Comparison of ENCODE assay signal across 15 mouse cellular contexts in genomic region chr2:69445896-69446472, GRCm38 (mm10).
A peak's percentile ranks its signal among the peaks of the same experiment; 100 is the strongest.
DNase-seq lines count a peak whose midpoint lies in the region; ATAC-seq and TF ChIP-seq lines count a peak whose summit lies in the region.
"Had no signal": no experiment of that assay in that cellular context is flagged by ENCODE, and none has a peak within 500 bp of the region (broad histone marks: within the 10 kb centered on the region; RNA-seq: fewer than 3 reads in every experiment).

No protein-coding gene starts in this region.

- WGBS in hindbrain, postnatal 0 days, result 69% methylated on average over 4 of the region's 4 CpGs
- 71% methylated on average over 4 of the region's 4 CpGs for WGBS in hindbrain, embryonic 13.5 days
- WGBS in liver, adult 2 months, result 32% methylated on average over 4 of the region's 4 CpGs
- WGBS in intestine, embryonic 16.5 days, result 49% methylated on average over 4 of the region's 4 CpGs

- no peaks in the 10 kb centered on the region for H3K36me3 ChIP-seq in hindbrain, postnatal 0 days (ENCODE audit: insufficient read depth, low read length)
- H3K36me3 ChIP-seq in hindbrain, embryonic 13.5 days, result no peaks in the 10 kb centered on the region
- no peaks in the 10 kb centered on the region for H3K36me3 ChIP-seq in liver, adult 2 months (ENCODE audit: control insufficient read depth, insufficient read depth, low read length)
- H3K36me3 ChIP-seq in intestine, embryonic 16.5 days (ENCODE audit: control insufficient read depth, insufficient read depth, low read length), result no peaks in the 10 kb centered on the region
- H3K36me3 ChIP-seq: heart, embryonic 13.5 days; hindbrain, embryonic 15.5 days; liver, embryonic 15.5 days had no signal

- no peaks in the 10 kb centered on the region for H3K79me2 ChIP-seq in liver, adult 2 months (ENCODE audit: control insufficient read depth, insufficient read depth, low read length)

- TF ChIP-seq CTCF in hindbrain, postnatal 0 days (IDR thresholded peaks at IDR 0.05; ENCODE audit: low read depth), result no peak
- TF ChIP-seq CTCF in liver, adult 2 months (IDR thresholded peaks at IDR 0.05; ENCODE audit: low read depth, low read length), result no peak
- no peak for TF ChIP-seq CTCF in brain, embryonic 14.5 days (IDR thresholded peaks at IDR 0.05; ENCODE audit: borderline replicate concordance, extremely low read depth, insufficient read depth, insufficient read length)
- TF ChIP-seq CTCF in gastrocnemius, adult 2 months (IDR thresholded peaks at IDR 0.05), result no peak

- intact Hi-C loops in gastrocnemius, adult 2 months (cut with DNase I), result no loop called here

- ATAC-seq in hindbrain, postnatal 0 days, result no peak
- no peak for ATAC-seq in hindbrain, embryonic 13.5 days (ENCODE audit: low FRiP score)
- ATAC-seq in intestine, embryonic 16.5 days, result peak; percentile 55; the same call in 1 of the 2 replicates

- H3K9me3 ChIP-seq in hindbrain, postnatal 0 days (ENCODE audit: low read length), result no peaks in the 10 kb centered on the region
- no peaks in the 10 kb centered on the region for H3K9me3 ChIP-seq in hindbrain, embryonic 13.5 days
- no peaks in the 10 kb centered on the region for H3K9me3 ChIP-seq in intestine, embryonic 16.5 days (ENCODE audit: control insufficient read depth, low read length)
- H3K9me3 ChIP-seq: heart, embryonic 13.5 days; hindbrain, embryonic 15.5 days; liver, embryonic 15.5 days had no signal

- TF ChIP-seq POLR2A in liver, adult 2 months (IDR thresholded peaks at IDR 0.05; ENCODE audit: extremely low read depth, insufficient read depth, low read length), result no peak
- no peak for TF ChIP-seq POLR2A in brain, embryonic 14.5 days (IDR thresholded peaks at IDR 0.05; ENCODE audit: borderline replicate concordance, extremely low read depth, insufficient read depth, insufficient read length, poor library complexity, severe bottlenecking)

- H3K27me3 ChIP-seq in hindbrain, postnatal 0 days (ENCODE audit: insufficient read depth, low read length), result no peaks in the 10 kb centered on the region
- H3K27me3 ChIP-seq in hindbrain, embryonic 13.5 days, result no peaks in the 10 kb centered on the region
- no peaks in the 10 kb centered on the region for H3K27me3 ChIP-seq in liver, adult 2 months (ENCODE audit: control insufficient read depth, insufficient read depth, low read length)
- H3K27me3 ChIP-seq in intestine, embryonic 16.5 days (replicated peaks; ENCODE audit: control insufficient read depth, insufficient read depth, low read length), result no peaks in the 10 kb centered on the region
- H3K27me3 ChIP-seq: heart, embryonic 13.5 days; hindbrain, embryonic 15.5 days; liver, embryonic 15.5 days had no signal

- H3K4me3 ChIP-seq in hindbrain, postnatal 0 days (ENCODE audit: low read length), result no peak overlapping the region
- H3K4me3 ChIP-seq in hindbrain, embryonic 13.5 days, result no peak overlapping the region
- no peak overlapping the region for H3K4me3 ChIP-seq in liver, adult 2 months (ENCODE audit: insufficient read depth, low read depth, low read length)
- no peak overlapping the region for H3K4me3 ChIP-seq in intestine, embryonic 16.5 days (ENCODE audit: low read length)
- H3K4me3 ChIP-seq in gastrocnemius, adult 2 months, result no peak overlapping the region
- H3K4me3 ChIP-seq: erythroblast, embryonic 14.5 days; heart, embryonic 13.5 days; hindbrain, embryonic 15.5 days; liver, embryonic 15.5 days; myocyte had no signal

- no peak overlapping the region for H3K9ac ChIP-seq in hindbrain, postnatal 0 days (replicated peaks; ENCODE audit: low read length)
- H3K9ac ChIP-seq in hindbrain, embryonic 13.5 days, result no peak overlapping the region
- H3K9ac ChIP-seq in liver, adult 2 months (ENCODE audit: low read depth, low read length), result no peak overlapping the region
- no peak overlapping the region for H3K9ac ChIP-seq in intestine, embryonic 16.5 days (ENCODE audit: low read depth, low read length)
- H3K9ac ChIP-seq: heart, embryonic 13.5 days; hindbrain, embryonic 15.5 days; liver, embryonic 15.5 days had no signal

- no peak overlapping the region for H3K4me2 ChIP-seq in hindbrain, postnatal 0 days (ENCODE audit: low read depth, low read length)
- H3K4me2 ChIP-seq in hindbrain, embryonic 13.5 days, result no peak overlapping the region
- no peak overlapping the region for H3K4me2 ChIP-seq in intestine, embryonic 16.5 days (ENCODE audit: low read depth, low read length)
- H3K4me2 ChIP-seq: heart, embryonic 13.5 days; hindbrain, embryonic 15.5 days; liver, embryonic 15.5 days had no signal

- H3K4me1 ChIP-seq in hindbrain, postnatal 0 days (ENCODE audit: insufficient read depth, low read length), result no peaks in the 10 kb centered on the region
- H3K4me1 ChIP-seq in hindbrain, embryonic 13.5 days (replicated peaks), result 0 out of 2 replicates have a peak, but pooled peaks cover 6% of the 10 kb centered on the region
- peaks cover 2% of the 10 kb centered on the region; the same call in 1 of the 2 replicates for H3K4me1 ChIP-seq in liver, adult 2 months (ENCODE audit: control insufficient read depth, insufficient read depth, low read length)
- no peaks in the 10 kb centered on the region for H3K4me1 ChIP-seq in intestine, embryonic 16.5 days (ENCODE audit: control insufficient read depth, insufficient read depth, low read length)
- H3K4me1 ChIP-seq: heart, embryonic 13.5 days; hindbrain, embryonic 15.5 days; liver, embryonic 15.5 days had no signal

- peak; percentile 60 for DNase-seq in hindbrain, postnatal 0 days (ENCODE audit: low spot score)
- DNase-seq in liver, adult 2 months (ENCODE audit: extremely low read depth, low read depth, low spot score), result peak; percentile 45
- DNase-seq in liver, result no peak
- peak; percentile 77 for DNase-seq in brain, embryonic 14.5 days (ENCODE audit: low read depth)
- DNase-seq in gastrocnemius, postnatal 25 days, result no peak
- no peak for DNase-seq in gastrocnemius, adult 2 months
- DNase-seq: cerebellum, postnatal 36 days; gastrocnemius, postnatal 36 days had no signal

- H3K27ac ChIP-seq in hindbrain, postnatal 0 days, result no peak overlapping the region
- H3K27ac ChIP-seq in hindbrain, embryonic 13.5 days, result no peak overlapping the region
- H3K27ac ChIP-seq in liver, adult 2 months (replicated peaks; ENCODE audit: insufficient read depth, low read depth, low read length), result no peak overlapping the region
- H3K27ac ChIP-seq in intestine, embryonic 16.5 days (ENCODE audit: low read length), result no peak overlapping the region
- no peak overlapping the region for H3K27ac ChIP-seq in gastrocnemius, adult 2 months
- H3K27ac ChIP-seq: heart, embryonic 13.5 days; hindbrain, embryonic 15.5 days; liver, embryonic 15.5 days had no signal

Comparison
In these comparisons a context has a peak if more than half of its experiments do, and no peak if none do; other contexts are left out.
1. DNase-seq: peak in hindbrain, postnatal 0 days (single experiment), liver, adult 2 months (single experiment) and brain, embryonic 14.5 days (single experiment); none in liver (single experiment), gastrocnemius, postnatal 25 days (single experiment) and gastrocnemius, adult 2 months (single experiment).